In the genomic region with DNA sequence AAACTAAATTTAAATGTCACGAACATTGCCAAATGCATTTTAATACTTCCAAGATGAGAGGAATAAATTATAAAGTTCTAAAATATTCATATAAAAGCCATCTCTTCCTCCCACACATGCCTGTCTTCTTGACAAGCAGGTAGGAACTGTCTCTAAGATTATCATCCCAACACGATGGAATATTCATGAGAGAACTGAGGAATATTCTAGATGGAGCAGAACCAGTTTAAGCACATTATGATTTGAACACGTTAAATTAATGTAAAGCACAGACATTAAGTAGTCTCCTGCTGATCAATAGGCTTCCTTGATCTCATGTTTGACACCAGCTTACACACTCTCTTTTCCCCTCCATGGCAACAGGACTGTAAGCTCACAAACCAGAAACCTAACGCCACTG, we compare ENCODE assay signal across 28 mouse cellular contexts. TPM values are rescaled to one million over a fixed set of nuclear protein-coding genes. Genes with fewer than 3 reads are reported as not detected.
DNase-seq lines count a peak whose midpoint lies in the region; ATAC-seq and TF ChIP-seq lines count a peak whose summit lies in the region.
"Had no signal": no experiment of that assay in that cellular context is flagged by ENCODE, and none has a peak within 500 bp of the region (broad histone marks: within the 10 kb centered on the region; RNA-seq: fewer than 3 reads in every experiment).

No protein-coding gene starts in this region.

- no peak overlapping the region for H3K4me3 ChIP-seq in forebrain, embryonic 14.5 days (ENCODE audit: low read depth, low read length)
- H3K4me3 ChIP-seq in forebrain, embryonic 12.5 days (replicated peaks) = no peak overlapping the region
- H3K4me3 ChIP-seq in layer of hippocampus, adult 2 months = no peak overlapping the region
- H3K4me3 ChIP-seq in forebrain, postnatal 0 days (ENCODE audit: low read depth, low read length) = no peak overlapping the region
- H3K4me3 ChIP-seq: heart, embryonic 12.5 days; heart, embryonic 15.5 days; hindbrain, embryonic 10.5 days; hindbrain, embryonic 13.5 days; intestine, embryonic 15.5 days had no signal

- H3K4me1 ChIP-seq in forebrain, embryonic 14.5 days (ENCODE audit: control insufficient read depth, insufficient read depth, low read length) = 0 out of 2 replicates have a peak, but pooled peaks cover 3% of the 10 kb centered on the region
- H3K4me1 ChIP-seq in forebrain, embryonic 12.5 days = peaks cover 8% of the 10 kb centered on the region; the same call in 1 of the 2 replicates
- peaks cover 8% of the 10 kb centered on the region; the same call in 1 of the 2 replicates for H3K4me1 ChIP-seq in forebrain, postnatal 0 days (ENCODE audit: insufficient read depth)
- H3K4me1 ChIP-seq: heart, embryonic 15.5 days; intestine, embryonic 15.5 days had no signal

- H3K27ac ChIP-seq in forebrain, embryonic 14.5 days (ENCODE audit: low read depth, low read length) = no peak overlapping the region
- H3K27ac ChIP-seq in forebrain, embryonic 12.5 days = no peak overlapping the region
- peak overlapping the region; percentile 69; the same call in 1 of the 2 replicates for H3K27ac ChIP-seq in layer of hippocampus, adult 2 months
- H3K27ac ChIP-seq in forebrain, postnatal 0 days (ENCODE audit: low read depth, low read length) = peak overlapping the region; percentile 80
- H3K27ac ChIP-seq: heart, embryonic 15.5 days; hindbrain, embryonic 10.5 days; hindbrain, embryonic 13.5 days; intestine, embryonic 15.5 days had no signal

- no peaks in the 10 kb centered on the region for H3K9me3 ChIP-seq in forebrain, embryonic 14.5 days (replicated peaks; ENCODE audit: control insufficient read depth, low read length)
- H3K9me3 ChIP-seq in forebrain, embryonic 12.5 days = no peaks in the 10 kb centered on the region
- no peaks in the 10 kb centered on the region for H3K9me3 ChIP-seq in forebrain, postnatal 0 days (ENCODE audit: low read length)
- H3K9me3 ChIP-seq: G1E; heart, embryonic 12.5 days; heart, embryonic 15.5 days; hindbrain, embryonic 10.5 days; hindbrain, embryonic 13.5 days; intestine, embryonic 15.5 days had no signal

- ATAC-seq in forebrain, embryonic 14.5 days = 0 out of 2 replicates have a peak, but pooled peaks have one; percentile 12
- ATAC-seq in forebrain, embryonic 12.5 days (ENCODE audit: low FRiP score) = no peak
- peak; percentile 87 for ATAC-seq in forebrain, postnatal 0 days
- ATAC-seq: hindbrain, embryonic 16.5 days; intestine, embryonic 15.5 days; Patski had no signal

- peak; percentile 23 for DNase-seq in forebrain, embryonic 14.5 days (ENCODE audit: low spot score)
- DNase-seq in layer of hippocampus, adult 2 months (ENCODE audit: low spot score in 2 of 2) = no peak
- no peak for DNase-seq in layer of hippocampus, adult 9-10 months (ENCODE audit: low spot score)
- peak; percentile 42 for DNase-seq in forebrain, postnatal 0 days
- DNase-seq in cerebellum, postnatal 36 days = no peak
- DNase-seq: adrenal gland, postnatal 10 days; adrenal gland, postnatal 36 days; B cell, adult 2 months; cerebellum, adult 11-12 months; cerebellum, adult 8-10 months; cerebellum, postnatal 10 days; gastrocnemius, postnatal 25 days; heart, postnatal 10 days; heart, postnatal 36 days; kidney, adult 11 months; kidney, adult 8-10 months had no signal

- H3K36me3 ChIP-seq in forebrain, embryonic 14.5 days (ENCODE audit: control insufficient read depth, insufficient read depth, low read length) = peaks cover 3% of the 10 kb centered on the region; the same call in 1 of the 2 replicates
- no peaks in the 10 kb centered on the region for H3K36me3 ChIP-seq in forebrain, embryonic 12.5 days (replicated peaks)
- 0 out of 2 replicates have a peak, but pooled peaks cover 6% of the 10 kb centered on the region for H3K36me3 ChIP-seq in forebrain, postnatal 0 days (ENCODE audit: insufficient read depth)
- H3K36me3 ChIP-seq: G1E; heart, embryonic 12.5 days; heart, embryonic 15.5 days; hindbrain, embryonic 10.5 days; intestine, embryonic 15.5 days had no signal

- WGBS in forebrain, embryonic 14.5 days = 73% methylated on average over 4 of the region's 4 CpGs
- 81% methylated on average over 4 of the region's 4 CpGs for WGBS in forebrain, embryonic 12.5 days
- WGBS in forebrain, postnatal 0 days = 50% methylated on average over 4 of the region's 4 CpGs

- H3K9ac ChIP-seq in forebrain, embryonic 14.5 days (ENCODE audit: low read length) = no peak overlapping the region
- H3K9ac ChIP-seq in forebrain, embryonic 12.5 days = no peak overlapping the region
- no peak overlapping the region for H3K9ac ChIP-seq in forebrain, postnatal 0 days
- H3K9ac ChIP-seq: heart, embryonic 12.5 days; heart, embryonic 15.5 days; hindbrain, embryonic 13.5 days; intestine, embryonic 15.5 days had no signal

- H3K27me3 ChIP-seq in forebrain, embryonic 14.5 days (replicated peaks; ENCODE audit: control insufficient read depth, insufficient read depth, low read length) = no peaks in the 10 kb centered on the region
- H3K27me3 ChIP-seq in forebrain, embryonic 12.5 days = no peaks in the 10 kb centered on the region
- no peaks in the 10 kb centered on the region for H3K27me3 ChIP-seq in forebrain, postnatal 0 days (ENCODE audit: insufficient read depth, low read length)
- H3K27me3 ChIP-seq: CH12.LX; heart, embryonic 12.5 days; heart, embryonic 15.5 days; hindbrain, embryonic 13.5 days; intestine, embryonic 15.5 days; Patski had no signal

- TF ChIP-seq CTCF in layer of hippocampus, adult 2 months (conservative IDR thresholded peaks at IDR 0.05) = no peak
- TF ChIP-seq CTCF in forebrain, postnatal 0 days (IDR thresholded peaks at IDR 0.05; ENCODE audit: low read depth) = no peak

- no peak overlapping the region for H3K4me2 ChIP-seq in forebrain, embryonic 14.5 days (ENCODE audit: low read length)
- no peak overlapping the region for H3K4me2 ChIP-seq in forebrain, embryonic 12.5 days
- no peak overlapping the region for H3K4me2 ChIP-seq in forebrain, postnatal 0 days (ENCODE audit: low read depth)
- H3K4me2 ChIP-seq: heart, embryonic 12.5 days; heart, embryonic 15.5 days; hindbrain, embryonic 13.5 days; intestine, embryonic 15.5 days had no signal

RNA-seq across cellular contexts. Expression of gene Elmod1, which starts 41.7 kb away (rescaled TPM):
- 11.6 and 19.5 TPM in 2 replicates for polyA plus RNA-seq in forebrain, embryonic 14.5 days (2014; fragmentation: Nextera tagmentation; extraction: Ambion mirVana)
- polyA plus RNA-seq in forebrain, embryonic 12.5 days (2016; fragmentation: Nextera tagmentation; extraction: Ambion mirVana) = 4.6 and 5.9 TPM in 2 replicates
- total RNA-seq in layer of hippocampus, adult 2 months (2021) = 100 to 1,000 TPM; 237 to 243 TPM
- total RNA-seq in forebrain, postnatal 0 days (2014; rRNA removed) = 114 and 134 TPM in 2 replicates
- polyA plus RNA-seq in forebrain, postnatal 0 days (2015; fragmentation: Nextera tagmentation; extraction: Ambion mirVana) = 19.8 and 27.2 TPM in 2 replicates
- total RNA-seq: CH12.LX; gastrocnemius, adult 8-10 months; gastrocnemius, postnatal 25 days; granulocyte monocyte progenitor cell, adult 5-6 weeks had no signal
- polyA plus RNA-seq: G1E; heart, embryonic 12.5 days had no signal

Comparison
In these comparisons a context has a peak if more than half of its experiments do, and no peak if none do; other contexts are left out.
1. H3K27ac ChIP-seq: peak in layer of hippocampus, adult 2 months (single experiment) and forebrain, postnatal 0 days (single experiment); none in forebrain, embryonic 14.5 days (single experiment) and forebrain, embryonic 12.5 days (single experiment).
2. DNase-seq: peak in forebrain, embryonic 14.5 days (single experiment) and forebrain, postnatal 0 days (single experiment); none in layer of hippocampus, adult 2 months (0 of 2), layer of hippocampus, adult 9-10 months (single experiment) and cerebellum, postnatal 36 days (0 of 2).